Mouse (Mus musculus) neural tube, embryonic 14.5 days (tissue): ENCODE data around the gene Gm10097. TPM values are rescaled to one million over a fixed set of nuclear protein-coding genes. Genes with fewer than 3 reads are reported as not detected.

Source experiments
- ATAC-seq: fragments of 200-750 bp; cut with Nextera tagmentation; 2 replicates; pipeline ENCODE4 v1.8.0; 2017; ENCODE audit warnings: low read depth, mild to moderate bottlenecking, moderate TSS enrichment, moderate library complexity
- H3K27ac ChIP-seq: fragments of 300-500 bp; sonication (generic); 2 replicates; pipeline ENCODE4 v1.5.1; 2014; ENCODE audit warnings: low read depth, mild to moderate bottlenecking, control low read depth, low read length, moderate library complexity, mixed read lengths
- H3K27me3 ChIP-seq: fragments of 300-500 bp; sonication (generic); 2 replicates; pipeline ENCODE4 v1.6.1; 2014; ENCODE audit warnings: low read length; ENCODE audit not compliant: control insufficient read depth, insufficient read depth
- H3K36me3 ChIP-seq: fragments of 300-500 bp; sonication (generic); 2 replicates; pipeline ENCODE4 v1.6.1; 2014; ENCODE audit warnings: low read length, mixed read lengths; ENCODE audit not compliant: control insufficient read depth, insufficient read depth
- H3K4me1 ChIP-seq: fragments of 300-500 bp; sonication (generic); 2 replicates; pipeline ENCODE4 v1.6.1; 2014; ENCODE audit warnings: low read length; ENCODE audit not compliant: control insufficient read depth, insufficient read depth
- H3K4me2 ChIP-seq: fragments of 300-500 bp; sonication (generic); 2 replicates; pipeline ENCODE4 v1.6.1; 2014; ENCODE audit warnings: mild to moderate bottlenecking, low read depth, low read length, control low read depth
- H3K4me3 ChIP-seq: fragments of 300-500 bp; sonication (generic); 2 replicates; pipeline ENCODE4 v1.5.1; 2014; ENCODE audit warnings: low read depth, low read length, control low read depth, mixed read lengths
- H3K9ac ChIP-seq: fragments of 300-500 bp; sonication (generic); replicated peaks from 2 replicates; pipeline ENCODE4 v1.6.1; 2014; ENCODE audit warnings: low read depth, mild to moderate bottlenecking, control low read depth, low read length, mixed read lengths
- H3K9me3 ChIP-seq: fragments of 300-500 bp; sonication (generic); 2 replicates; pipeline ENCODE4 v1.6.1; 2016; ENCODE audit warnings: low read length; ENCODE audit not compliant: control insufficient read depth
- WGBS: fragments of 180-500 bp; shearing (Covaris S2); extraction: QIAGEN DNeasy Blood & Tissue Kit; methylation state at CpG from one replicate; pipeline ENCODE4 v1.1.7; 2014; 5-methylcytosine and 5-hydroxymethylcytosine counted together
- polyA plus RNA-seq: library from polyadenylated mRNA; unstranded; fragments of >200 nt; fragmentation: Nextera tagmentation; extraction: Ambion mirVana; gene quantifications from 2 replicates; pipeline ENCODE4 v1.2.1, GENCODE M21; 2014

The Gm10097 gene
- polyA plus RNA-seq, 1 experiment from 2014 or later = 0.16 TPM

- ATAC-seq = no peak
- H3K27me3 ChIP-seq = no peaks in the 10 kb centered on the region
Observed at GRCm38 (mm10) chr10:5070941-5071231, 1.9 kb downstream of the Gm10097 start.

GRCm38 (mm10) chr10:5072054-5072453, 3.1 kb downstream of the Gm10097 start:
- Histone ChIP-seq H3K36me3 (no peaks in the 10 kb centered on the region), H3K27ac (no peak overlapping the region), H3K9ac (no peak overlapping the region), H3K9me3 (no peaks in the 10 kb centered on the region), H3K4me1 (no peaks in the 10 kb centered on the region), H3K27me3 (no peaks in the 10 kb centered on the region), H3K4me3 (no peak overlapping the region), H3K4me2 (no peak overlapping the region)
- WGBS = 81% methylated on average over 8 of the region's 8 CpGs
- no peak for ATAC-seq

More at GRCm38 (mm10) chr10:5070941-5071231, 1.9 kb downstream of the Gm10097 start:
- Histone ChIP-seq H3K36me3 (no peaks in the 10 kb centered on the region), H3K4me3 (no peak overlapping the region), H3K9ac (no peak overlapping the region), H3K27ac (no peak overlapping the region), H3K4me2 (no peak overlapping the region), H3K9me3 (no peaks in the 10 kb centered on the region), H3K4me1 (no peaks in the 10 kb centered on the region)
- WGBS = 78% methylated on average over 3 of the region's 3 CpGs

- no peak for ATAC-seq
Observed at GRCm38 (mm10) chr10:5075724-5076123, 6.7 kb downstream of the Gm10097 start.

GRCm38 (mm10) chr10:5079945-5080468, 11.0 kb downstream of the Gm10097 start:
- Histone ChIP-seq H3K4me2 (no peak overlapping the region), H3K9ac (no peak overlapping the region), H3K27me3 (no peaks in the 10 kb centered on the region)

More at GRCm38 (mm10) chr10:5075724-5076123, 6.7 kb downstream of the Gm10097 start:
- Histone ChIP-seq H3K9ac (no peak overlapping the region), H3K9me3 (no peaks in the 10 kb centered on the region), H3K36me3 (no peaks in the 10 kb centered on the region), H3K4me3 (no peak overlapping the region), H3K4me1 (no peaks in the 10 kb centered on the region; the same call in 1 of the 2 replicates), H3K4me2 (no peak overlapping the region), H3K27me3 (no peaks in the 10 kb centered on the region), H3K27ac (no peak overlapping the region)
- WGBS = 93% methylated on average over 7 of the region's 7 CpGs

GRCm38 (mm10) chr10:5083716-5084115, 14.7 kb downstream of the Gm10097 start:
- Histone ChIP-seq H3K27ac (no peak overlapping the region), H3K27me3 (no peaks in the 10 kb centered on the region), H3K9ac (no peak overlapping the region), H3K4me1 (no peaks in the 10 kb centered on the region; the same call in 1 of the 2 replicates), H3K4me3 (no peak overlapping the region), H3K36me3 (no peaks in the 10 kb centered on the region), H3K4me2 (no peak overlapping the region), H3K9me3 (no peaks in the 10 kb centered on the region)
- 88% methylated on average over 6 of the region's 6 CpGs for WGBS
- no peak for ATAC-seq

More at GRCm38 (mm10) chr10:5079945-5080468, 11.0 kb downstream of the Gm10097 start:
- no peaks in the 10 kb centered on the region for H3K36me3 ChIP-seq
- no peak overlapping the region for H3K4me3 ChIP-seq
- no peaks in the 10 kb centered on the region; the same call in 1 of the 2 replicates for H3K4me1 ChIP-seq
- H3K27ac ChIP-seq = no peak overlapping the region
- H3K9me3 ChIP-seq = no peaks in the 10 kb centered on the region
- peak; percentile 51; the same call in 1 of the 2 replicates for ATAC-seq
- WGBS = 74% methylated on average over 9 of the region's 9 CpGs

GRCm38 (mm10) chr10:5085792-5086191, 16.8 kb downstream of the Gm10097 start:
- H3K36me3 ChIP-seq = no peaks in the 10 kb centered on the region
- no peaks in the 10 kb centered on the region for H3K27me3 ChIP-seq
- 89% methylated on average over 5 of the region's 5 CpGs for WGBS
- no peak for ATAC-seq
- no peak overlapping the region for H3K4me2 ChIP-seq
- no peak overlapping the region for H3K27ac ChIP-seq
- no peaks in the 10 kb centered on the region for H3K9me3 ChIP-seq
- H3K4me3 ChIP-seq = no peak overlapping the region
- no peaks in the 10 kb centered on the region for H3K4me1 ChIP-seq
- no peak overlapping the region for H3K9ac ChIP-seq

- 85% methylated on average over 6 of the region's 6 CpGs for WGBS
- H3K4me2 ChIP-seq = no peak overlapping the region
- no peak overlapping the region for H3K4me3 ChIP-seq
- H3K27ac ChIP-seq = no peak overlapping the region
- H3K4me1 ChIP-seq = no peaks in the 10 kb centered on the region
- H3K36me3 ChIP-seq = no peaks in the 10 kb centered on the region
- ATAC-seq = no peak
- H3K9me3 ChIP-seq = no peaks in the 10 kb centered on the region
- no peak overlapping the region for H3K9ac ChIP-seq
- no peaks in the 10 kb centered on the region for H3K27me3 ChIP-seq
Observed at GRCm38 (mm10) chr10:5086329-5086728, 17.3 kb downstream of the Gm10097 start.

- Histone ChIP-seq H3K4me2 (no peak overlapping the region), H3K4me3 (no peak overlapping the region), H3K27me3 (no peaks in the 10 kb centered on the region), H3K9ac (no peak overlapping the region), H3K27ac (no peak overlapping the region), H3K36me3 (no peaks in the 10 kb centered on the region), H3K4me1 (no peaks in the 10 kb centered on the region), H3K9me3 (no peaks in the 10 kb centered on the region)
- 84% methylated on average over 7 of the region's 7 CpGs for WGBS
- ATAC-seq = no peak
Observed at GRCm38 (mm10) chr10:5087336-5087735, 18.3 kb downstream of the Gm10097 start.

GRCm38 (mm10) chr10:5089133-5089532, 20.1 kb downstream of the Gm10097 start:
- no peak for ATAC-seq
- no peak overlapping the region for H3K4me3 ChIP-seq
- no peaks in the 10 kb centered on the region for H3K9me3 ChIP-seq
- no peak overlapping the region for H3K4me2 ChIP-seq
- H3K36me3 ChIP-seq = no peaks in the 10 kb centered on the region
- no peaks in the 10 kb centered on the region for H3K27me3 ChIP-seq
- no peak overlapping the region for H3K9ac ChIP-seq
- H3K4me1 ChIP-seq = no peaks in the 10 kb centered on the region
- WGBS = 80% methylated on average over 4 of the region's 4 CpGs
- no peak overlapping the region for H3K27ac ChIP-seq
